Mouse (Mus musculus) frontal cortex, postnatal 10 days (tissue): ENCODE measurements around the gene Uchl3.

ENCODE experiments used
- DNase-seq, 2 experiments: peaks; one replicate each; pipeline ENCODE4 v3.0.0; 2022; ENCODE audit warnings: low spot score in 2 of 2, mixed read lengths in 1 of 2

The Uchl3 gene

DNA sequence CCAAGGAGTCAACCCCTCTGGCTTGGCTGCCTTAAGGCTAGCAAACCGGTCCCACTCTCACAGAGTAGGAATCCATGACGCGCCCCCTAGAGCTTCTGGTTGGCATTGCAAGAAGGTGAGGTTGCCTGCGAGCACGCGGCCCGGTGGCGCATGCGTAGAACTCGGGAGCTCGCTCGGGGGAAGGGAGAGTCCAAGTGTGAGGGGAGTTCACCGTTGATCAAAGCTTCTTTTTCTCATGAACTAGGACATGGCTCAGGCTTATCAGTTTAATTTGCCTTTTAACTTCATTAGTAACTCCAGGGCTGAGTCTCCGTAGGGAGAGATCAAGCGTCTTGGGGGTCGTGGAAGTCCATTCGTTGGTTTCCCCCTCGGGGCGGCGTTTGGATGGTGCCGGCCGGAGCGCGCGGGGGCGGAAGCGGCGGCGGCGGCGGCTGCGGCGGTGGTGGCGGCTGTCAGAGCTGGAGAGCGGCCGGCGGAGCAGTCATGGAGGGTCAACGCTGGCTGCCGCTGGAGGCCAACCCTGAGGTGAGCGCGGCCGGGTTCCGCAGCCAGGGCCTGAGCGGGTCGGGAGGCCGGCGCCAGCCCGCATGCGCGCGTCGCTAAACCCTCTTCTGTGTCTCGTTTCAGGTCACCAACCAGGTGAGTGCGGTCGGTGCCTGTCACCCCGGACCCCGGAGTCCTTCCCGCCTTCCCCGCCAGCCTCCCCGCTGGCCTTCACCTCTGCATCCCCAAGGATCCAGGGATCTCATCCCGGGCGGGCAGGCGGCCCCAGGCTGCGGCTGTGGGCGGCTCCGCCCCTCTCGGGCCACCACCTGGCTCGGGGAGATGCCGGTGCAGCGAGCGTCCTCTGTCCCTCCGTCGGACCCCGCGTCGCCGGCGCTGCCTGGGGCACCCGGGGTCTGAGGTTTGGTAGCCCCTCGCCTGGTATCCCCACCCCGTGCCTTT, at the start of gene Uchl3:
Gene Uchl3 (plus strand): TSS at position 387 of the 945 bp plus-strand sequence.
- DNase-seq = peak; percentile 86 to 96

DNA sequence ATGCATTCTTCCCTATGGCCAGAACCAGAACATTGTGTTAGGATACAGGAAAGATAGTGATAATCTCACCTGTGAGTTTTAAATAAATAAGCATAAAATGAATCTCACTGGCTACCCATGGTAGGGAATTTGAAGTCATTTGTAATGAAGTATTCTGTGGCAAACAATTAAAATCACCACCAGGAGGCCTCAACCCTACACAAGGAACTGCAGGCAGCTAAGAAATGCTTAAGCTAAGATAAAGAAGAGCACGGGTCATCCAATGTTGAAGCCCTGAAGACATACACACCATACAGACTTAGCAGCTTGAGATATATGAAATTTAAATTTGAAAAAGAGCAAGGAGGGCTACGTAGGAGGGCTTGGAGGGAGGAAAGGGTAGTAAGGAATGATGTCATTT, 47.9 kb upstream of the Uchl3 start:
- no peak for DNase-seq

DNA sequence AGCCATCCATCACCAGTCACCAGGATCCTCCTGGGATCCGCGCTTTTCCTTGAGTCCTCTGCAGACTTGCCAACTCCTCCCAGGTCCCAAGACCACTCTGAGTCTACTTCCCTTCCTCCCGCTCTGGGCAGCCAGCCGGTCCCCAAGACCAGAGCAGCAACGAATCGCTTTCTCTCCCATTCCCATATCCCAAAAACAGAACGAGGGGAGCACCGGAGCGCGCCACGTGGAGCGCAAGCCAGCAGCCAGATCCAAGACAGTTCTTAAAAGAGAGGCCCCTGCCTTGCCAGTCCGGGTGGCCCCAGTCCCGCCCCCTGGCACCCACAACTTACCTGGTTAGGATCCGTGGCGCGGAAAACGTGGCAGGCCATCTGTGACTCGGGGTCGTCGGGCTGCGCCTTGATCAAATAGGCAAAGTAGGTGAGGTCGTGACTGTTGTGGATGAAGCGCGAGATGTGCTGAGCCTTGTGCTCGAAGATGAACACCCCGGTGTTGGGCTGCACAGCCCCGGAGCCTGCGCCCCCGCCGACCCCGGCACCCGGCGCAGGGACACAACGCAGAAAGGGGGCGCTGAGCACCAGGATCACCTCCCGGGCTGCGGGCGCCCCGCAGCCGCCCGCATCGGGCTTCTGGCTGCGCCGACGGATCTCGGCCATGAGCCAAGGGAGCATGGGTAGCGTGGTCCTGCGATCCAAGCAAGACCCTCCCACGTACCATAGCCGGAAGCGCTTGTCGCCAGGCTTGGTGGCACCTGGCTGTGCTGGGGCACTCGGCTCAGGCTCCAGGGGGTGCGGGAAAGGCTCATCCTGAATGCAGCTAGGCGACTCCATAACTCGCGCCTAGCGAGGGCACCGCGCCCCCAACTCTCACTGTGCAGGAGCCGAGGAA, 45.9 kb upstream of the Uchl3 start:
- DNase-seq = peak; percentile 12 to 20

DNA sequence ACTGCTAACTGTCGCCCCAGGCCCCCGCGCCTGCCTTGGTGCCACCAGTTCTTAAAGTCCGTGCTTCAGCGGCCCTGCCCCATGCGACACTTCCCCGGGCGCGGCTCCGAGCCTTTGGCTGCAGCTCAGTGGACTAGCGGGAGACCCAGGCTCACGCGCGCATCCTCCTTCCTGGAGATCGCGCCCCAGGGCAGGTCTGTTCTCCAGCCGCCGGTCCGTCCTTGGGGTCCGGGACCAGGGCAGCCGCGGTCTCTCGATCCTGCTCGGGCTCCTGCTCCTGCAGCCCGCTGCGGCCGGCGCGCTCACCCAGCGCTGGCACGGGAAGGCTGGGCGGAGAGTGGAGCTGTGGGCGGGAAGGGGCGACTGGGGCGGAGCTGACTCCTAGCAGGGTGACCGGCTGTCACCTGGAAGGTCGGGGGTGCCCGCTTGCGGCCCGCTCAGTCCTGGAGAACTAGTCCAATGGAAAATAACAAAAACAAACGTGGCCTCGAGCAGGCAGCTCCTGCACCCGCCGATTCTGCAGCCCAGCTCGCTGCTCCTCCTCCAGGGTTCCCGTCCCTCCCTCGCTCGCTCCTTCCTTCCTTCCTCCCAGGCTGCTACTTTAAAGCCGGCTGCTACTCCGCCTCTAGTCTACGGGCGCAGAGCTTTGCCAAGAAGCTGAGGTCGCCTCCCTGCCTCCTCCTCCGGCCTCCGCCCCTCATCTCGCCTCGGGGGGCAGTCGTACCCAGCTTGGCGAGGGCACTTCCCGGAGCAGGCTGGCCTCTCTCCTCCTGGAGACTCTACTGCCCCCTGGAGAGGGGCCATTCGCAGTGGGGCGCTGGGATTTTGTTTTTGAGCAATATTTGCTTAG, 45.0 kb upstream of the Uchl3 start, which contains the start of gene Tbc1d4:
Gene Tbc1d4 (minus strand): TSS at position 673 of the 850 bp plus-strand sequence.
- DNase-seq = peak; percentile 52 to 65

DNA sequence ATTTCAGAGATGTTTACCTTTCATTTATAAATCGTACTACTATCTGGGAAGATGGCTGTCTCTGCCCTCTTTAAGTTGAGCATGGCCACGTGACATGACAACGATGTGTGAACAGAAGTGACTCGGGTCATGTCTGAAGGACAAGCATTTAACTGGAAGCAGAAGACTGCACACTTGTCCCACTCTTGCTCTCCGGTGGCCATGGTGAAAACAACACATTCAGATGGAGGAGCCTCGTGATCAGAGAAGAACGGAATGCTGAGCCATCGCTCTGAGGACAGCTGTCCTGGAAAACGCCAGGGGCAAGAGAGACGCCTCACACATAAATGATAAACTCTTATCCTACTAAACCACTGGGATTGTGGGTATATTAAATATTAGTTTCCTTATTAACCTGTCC, 43.1 kb upstream of the Uchl3 start:
- no peak for DNase-seq

DNA sequence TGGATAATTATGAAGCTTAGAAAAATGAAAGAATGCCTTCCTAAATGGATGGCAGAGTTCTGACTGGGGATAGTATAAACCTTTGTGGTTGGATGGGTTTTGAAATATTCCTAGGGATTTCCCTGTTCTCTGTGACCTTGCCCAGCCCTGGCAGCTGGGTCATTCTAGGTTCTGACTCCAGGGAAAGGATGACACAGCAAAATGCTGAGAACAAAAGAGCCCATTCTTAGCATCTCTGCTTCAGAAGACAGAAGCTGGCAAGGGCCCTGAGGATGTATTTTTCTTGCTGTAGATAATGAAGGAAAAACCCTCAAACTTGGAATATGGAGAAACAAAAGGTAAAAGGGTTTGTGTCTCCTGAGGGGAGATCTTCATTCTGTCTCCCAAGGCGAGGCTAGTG, 40.6 kb upstream of the Uchl3 start:
- no peak for DNase-seq

DNA sequence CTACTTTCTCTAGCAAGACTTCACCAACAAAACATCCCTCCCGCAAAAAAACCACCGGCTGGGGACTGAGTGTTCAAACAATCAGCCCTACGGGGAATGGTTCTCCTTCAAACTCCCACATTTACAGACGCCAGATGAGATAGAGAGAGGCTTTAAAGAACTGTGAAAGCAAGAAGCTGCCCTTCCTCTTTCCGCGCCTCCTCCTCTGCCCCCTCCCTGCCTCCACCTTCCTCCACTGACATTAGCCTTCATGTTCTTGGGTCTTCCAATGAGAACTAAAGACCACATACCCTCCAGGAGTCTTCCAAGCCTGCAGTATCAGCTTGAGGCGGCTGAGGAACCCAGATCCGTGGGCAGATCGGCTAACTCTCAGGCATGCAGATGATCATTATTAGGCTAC, 37.6 kb upstream of the Uchl3 start:
- no peak for DNase-seq

DNA sequence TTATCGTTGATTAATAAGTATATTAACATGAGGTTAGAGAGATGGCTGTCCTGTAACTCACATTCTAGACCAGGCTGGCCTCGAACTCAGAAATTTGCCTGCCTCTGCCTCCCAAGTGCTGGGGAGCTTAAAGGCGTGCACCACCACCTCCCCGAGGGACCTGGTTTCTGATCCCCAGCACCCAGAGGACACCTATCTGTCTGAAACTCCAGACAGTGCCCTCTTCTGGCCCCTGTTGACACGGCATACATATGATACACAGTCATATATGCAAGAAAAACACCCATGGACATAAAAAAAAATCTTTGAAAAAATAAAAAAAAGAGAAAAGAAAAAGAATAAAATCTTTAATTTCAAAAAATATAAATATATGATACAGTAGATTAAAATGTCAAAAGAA, 36.1 kb upstream of the Uchl3 start:
- no peak for DNase-seq

DNA sequence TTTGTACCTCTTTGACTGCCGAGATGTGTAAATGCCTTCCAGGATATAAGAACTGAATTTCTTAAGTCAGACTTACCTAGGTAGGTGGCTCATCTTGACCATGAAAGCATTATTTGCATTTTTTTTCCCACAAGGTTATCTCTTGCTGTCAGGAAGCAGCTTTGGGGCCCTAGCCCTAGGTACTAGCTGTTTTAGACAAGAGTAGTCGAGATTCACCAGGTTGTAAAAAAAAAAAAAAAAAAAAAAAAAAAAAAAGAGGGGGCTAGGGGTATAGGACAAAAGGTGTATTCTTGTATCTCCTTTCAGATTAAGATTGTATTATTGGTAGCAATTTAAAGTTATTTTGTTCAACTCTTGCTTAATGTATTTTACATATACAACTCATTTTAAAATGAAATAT, 23.2 kb upstream of the Uchl3 start:
- no peak for DNase-seq

DNA sequence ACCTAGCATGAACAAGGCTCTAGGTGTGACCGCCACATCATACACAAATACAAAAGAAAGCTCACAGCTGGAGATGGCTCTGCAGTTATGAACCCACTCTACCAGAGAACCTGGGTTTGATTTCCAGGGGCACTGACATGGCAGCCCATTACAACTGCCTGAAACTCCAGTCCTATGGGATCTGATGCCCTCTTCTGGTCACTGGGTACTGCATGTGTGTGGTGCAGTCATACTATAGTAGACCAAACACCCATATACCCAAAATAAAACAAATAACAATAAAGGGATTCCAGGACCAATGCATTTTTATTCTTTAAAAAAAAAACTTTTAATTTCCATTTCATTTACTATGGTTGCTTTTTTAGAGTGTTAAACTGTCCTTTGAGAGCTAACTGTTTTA, 18.0 kb upstream of the Uchl3 start:
- no peak for DNase-seq

DNA sequence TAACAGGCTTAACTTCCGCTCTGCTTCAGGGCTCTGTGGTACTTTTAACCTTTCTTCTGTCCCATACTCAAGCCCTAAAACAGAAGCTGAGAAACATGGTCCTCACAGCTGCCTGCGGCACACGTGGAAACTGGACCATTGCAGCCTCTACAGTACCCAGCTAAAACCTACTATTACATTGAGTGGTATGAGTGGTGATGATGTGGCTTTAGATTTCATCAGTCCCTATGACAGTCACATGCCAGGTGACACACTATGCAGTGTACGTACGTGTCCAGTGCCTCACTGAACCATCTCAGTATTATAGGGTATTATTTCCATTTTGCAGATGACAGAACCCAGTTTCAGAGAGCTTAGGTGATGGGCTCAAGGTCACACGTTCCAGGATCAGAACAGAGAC, 16.4 kb upstream of the Uchl3 start:
- no peak for DNase-seq

DNA sequence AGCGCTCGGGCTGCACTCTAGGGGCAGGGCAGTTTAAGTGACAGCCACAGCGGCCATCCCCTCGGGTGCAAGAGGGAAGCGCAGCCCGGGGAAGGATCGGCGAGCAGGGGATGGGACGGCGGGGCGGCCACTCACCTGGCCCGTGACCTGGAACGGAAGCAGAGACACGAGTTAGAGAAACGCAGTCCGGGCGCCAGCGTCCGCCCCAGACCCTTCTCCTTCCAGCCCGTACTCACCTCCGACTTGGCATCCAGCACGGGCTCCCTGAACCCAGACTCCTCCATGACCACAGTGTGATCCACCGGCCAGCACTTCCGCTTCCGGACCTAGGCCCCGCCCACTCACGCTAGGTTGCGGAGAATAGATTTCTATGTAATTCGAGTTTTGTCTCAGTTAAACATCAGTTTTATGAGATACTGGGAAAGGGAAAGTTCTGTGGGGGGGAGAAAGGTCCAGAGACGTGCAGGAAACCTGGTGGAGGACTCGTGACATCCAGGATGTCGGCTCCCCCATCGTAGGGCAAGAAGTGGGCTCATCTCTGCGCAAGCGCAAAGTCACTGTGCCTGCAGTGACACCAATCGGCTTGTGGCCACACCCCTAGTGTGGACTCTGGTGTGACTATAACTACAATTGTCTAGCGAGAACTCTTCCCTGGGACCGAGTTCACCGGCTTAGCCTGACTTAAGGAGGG, 13.5 kb upstream of the Uchl3 start, which contains the start of gene Commd6:
Gene Commd6 (minus strand): TSS at position 534 of the 691 bp plus-strand sequence.
- peak; percentile 85 to 87 for DNase-seq

DNA sequence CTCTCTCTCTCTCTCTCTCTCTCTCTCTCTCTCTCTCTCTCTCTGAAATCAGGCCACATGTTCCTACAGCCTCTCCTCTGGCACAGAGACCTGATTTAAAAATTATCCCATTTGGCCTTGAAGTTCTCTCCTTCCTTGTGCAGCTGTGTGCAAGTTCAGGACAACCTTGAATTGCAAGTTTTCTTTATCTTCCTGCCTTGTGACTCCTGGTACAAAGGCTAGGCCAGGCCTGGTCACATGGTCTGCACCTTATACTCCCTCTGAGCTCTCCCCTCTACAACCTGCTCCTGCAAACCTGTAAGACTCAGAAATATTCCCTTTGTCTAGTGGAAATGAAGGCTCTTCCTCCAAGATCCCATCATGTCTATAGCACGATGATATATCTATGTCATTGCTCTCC, 8.8 kb upstream of the Uchl3 start:
- no peak for DNase-seq

DNA sequence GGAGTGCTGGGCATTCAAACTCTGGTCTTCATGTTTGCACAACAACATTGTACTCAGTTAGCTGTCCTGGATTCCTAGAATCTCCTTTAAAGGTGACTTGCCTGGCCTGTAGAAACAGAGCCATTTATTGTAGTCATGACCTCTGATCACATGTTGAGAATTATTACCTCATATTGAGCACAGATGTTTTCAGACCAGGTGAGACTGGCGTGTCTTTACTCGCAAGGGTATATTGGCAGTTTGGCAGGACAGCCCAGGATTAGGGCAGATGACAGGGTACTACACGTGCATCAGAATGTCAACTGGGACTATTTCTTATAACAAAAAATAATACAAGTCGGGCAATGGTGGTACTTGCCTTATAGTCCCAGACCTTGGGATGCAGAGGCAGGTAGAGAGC, 3.2 kb upstream of the Uchl3 start:
- DNase-seq = no peak

DNA sequence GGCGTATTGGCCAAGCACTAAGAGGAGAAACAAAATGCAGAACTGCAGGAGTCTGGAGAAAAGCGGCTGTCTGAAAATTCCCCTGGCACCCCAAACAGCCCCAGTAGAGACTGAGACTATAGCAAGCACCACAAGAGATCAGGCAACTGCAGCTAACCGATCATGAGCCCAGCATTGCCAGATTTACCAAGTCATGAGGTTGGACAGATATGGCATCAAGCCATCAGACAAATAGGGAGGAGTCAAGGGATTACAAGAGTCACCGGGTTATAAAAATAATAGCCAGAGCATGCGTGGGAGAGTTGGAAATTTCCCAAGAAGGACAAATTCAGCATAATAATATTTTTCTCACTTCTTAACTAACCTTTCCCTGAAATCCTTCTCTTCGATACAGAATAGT, 1.2 kb upstream of the Uchl3 start:
- no peak for DNase-seq

DNA sequence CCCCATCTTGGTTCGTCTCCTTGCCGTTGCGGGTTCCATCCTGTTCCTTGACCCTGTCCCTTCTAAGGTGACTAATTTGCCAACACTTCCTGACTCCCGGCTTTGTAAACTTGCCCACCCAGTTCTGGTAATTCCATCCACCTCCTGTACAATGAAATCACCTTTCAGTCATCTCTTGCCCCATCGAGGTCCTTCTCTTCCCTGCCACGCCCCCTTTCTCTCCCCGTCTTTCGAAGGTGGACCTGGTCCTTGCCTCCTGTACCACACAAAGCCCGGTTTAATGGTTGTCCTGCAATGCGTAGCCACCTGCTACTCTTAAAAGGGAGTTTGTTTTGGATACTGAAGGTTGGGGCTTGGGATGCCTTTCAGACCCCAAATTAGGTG, 751 bp downstream of the Uchl3 start:
- no peak for DNase-seq

DNA sequence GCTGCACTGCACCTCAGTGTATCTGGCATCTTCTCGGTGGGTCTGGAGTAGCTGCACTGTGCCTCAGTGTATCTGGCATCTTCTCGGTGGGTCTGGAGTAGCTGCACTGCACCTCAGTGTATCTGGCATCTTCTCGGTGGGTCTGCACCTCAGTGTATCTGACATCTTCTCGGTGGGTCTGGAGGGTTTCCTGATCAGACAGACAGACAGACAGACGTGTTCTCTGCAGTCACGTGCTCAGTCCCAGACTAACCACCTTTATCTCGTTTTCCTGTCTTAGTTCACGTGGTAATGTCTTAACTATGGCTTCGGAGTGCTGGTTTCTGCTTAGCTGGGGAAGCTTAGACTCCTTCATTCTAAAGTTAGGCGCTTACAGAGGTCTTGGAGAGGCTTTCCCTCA, 2.5 kb downstream of the Uchl3 start:
- no peak for DNase-seq

DNA sequence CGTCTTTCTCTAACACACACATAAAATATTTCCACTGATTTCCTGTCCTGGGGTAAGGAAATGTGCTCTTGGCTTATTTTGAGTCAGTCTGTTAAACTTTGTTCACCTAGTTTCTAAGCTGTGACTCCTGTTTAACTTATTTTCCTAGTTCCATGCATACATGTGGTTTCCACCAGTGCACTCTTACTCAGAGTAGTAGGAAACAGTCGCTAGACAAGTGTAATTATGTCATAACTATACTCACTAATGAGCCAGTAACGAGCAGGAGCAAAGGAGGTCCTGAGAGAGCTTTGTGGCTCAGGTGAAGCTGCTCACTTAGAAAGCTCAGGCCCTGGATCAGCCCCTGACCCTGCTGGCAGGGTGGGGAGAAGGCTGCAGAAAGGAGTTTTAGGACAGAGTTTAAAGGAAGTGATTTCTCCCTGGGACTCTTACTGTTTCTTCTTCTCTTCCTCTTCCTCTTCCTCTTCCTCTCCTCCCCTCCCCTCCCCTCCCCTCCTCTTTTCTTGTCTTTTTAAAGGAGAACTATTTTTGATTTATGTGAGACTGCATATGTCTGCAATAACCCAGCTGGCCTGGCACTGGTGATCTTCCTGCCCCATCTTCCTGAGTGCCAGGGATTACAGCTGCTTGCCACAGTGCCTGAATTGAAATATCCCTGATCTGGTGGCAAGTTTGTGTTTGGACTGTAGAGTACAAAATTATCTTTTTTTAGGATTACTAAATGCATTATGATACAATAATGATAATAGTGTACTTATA, 8.1 kb downstream of the Uchl3 start:
- DNase-seq = no peak

DNA sequence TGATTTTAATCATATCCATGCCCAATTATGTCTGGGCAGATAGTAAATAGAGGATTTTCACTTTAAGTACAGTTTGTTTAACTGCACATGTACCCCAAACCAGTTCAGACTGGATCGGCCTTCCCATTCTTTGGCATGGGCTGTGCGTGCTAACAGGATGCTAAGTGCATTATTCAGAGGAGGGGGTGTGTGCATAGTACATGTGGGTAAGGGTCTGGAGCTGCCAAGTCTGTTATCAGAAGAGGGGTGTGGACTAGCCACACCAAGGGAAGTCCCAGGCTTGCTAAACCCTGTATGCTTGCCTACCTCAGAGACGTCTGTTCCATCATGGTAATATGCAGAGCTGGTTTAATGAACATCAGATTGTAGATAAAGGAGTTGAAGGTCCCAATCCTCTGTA, 10.5 kb downstream of the Uchl3 start:
- no peak for DNase-seq

DNA sequence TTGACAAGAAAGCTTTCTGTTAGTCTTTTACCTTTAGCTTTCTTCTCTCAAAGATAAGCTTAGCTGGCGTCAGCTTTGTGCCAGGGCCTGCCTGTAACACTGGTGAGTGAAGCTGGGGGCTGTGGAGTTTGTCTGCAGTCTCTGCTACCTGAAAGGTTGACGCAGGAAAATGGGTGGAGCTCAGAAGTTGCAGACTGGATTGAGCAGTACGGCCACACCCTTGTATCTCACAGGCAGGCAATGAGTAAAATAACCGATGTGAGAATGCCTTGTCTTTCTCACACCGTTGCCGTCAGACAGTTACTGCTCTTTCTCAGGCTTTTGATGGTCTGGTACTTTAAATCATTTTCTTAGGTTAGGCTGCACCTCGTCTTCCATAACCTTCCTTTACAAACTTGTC, 12.3 kb downstream of the Uchl3 start:
- no peak for DNase-seq
